Mouse (Mus musculus) liver (tissue): ENCODE data around the gene Sftpa1.

Source experiments
- DNase-seq: peaks from one replicate; pipeline ENCODE4 v3.0.0-alpha.2; 2020; ENCODE audit warnings: mixed read lengths

Gene Sftpa1

GRCm38 (mm10) chr14:41131540-41131939, at the start of gene Sftpa1:
Sftpa1 (plus strand) TSS chr14:41131782.
- no peak for DNase-seq

DNA sequence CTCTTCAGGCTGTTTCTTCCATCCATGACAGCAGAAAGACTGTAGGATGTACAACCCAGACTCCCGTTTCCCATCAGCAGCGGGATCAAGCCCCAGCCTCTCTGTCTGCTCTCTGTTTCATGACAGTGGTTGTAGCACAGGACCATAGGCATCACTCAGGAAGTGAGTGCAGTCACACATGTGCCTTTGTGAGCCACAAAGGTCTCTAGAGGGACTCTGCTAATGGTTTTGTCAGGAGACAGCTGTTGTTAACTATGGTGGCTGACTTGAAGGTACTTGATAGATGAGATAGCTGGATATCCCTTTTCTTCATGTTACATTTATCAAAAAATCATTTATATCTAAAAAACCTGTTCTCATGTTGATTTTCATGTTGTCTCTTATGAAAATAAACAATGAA, 49.2 kb upstream of the Sftpa1 start:
- no peak for DNase-seq

GRCm38 (mm10) chr14:41087509-41087908, 44.1 kb upstream of the Sftpa1 start:
- peak; percentile 37 for DNase-seq

- DNase-seq, result peak; percentile 23
These were observed 40.8 kb upstream of the Sftpa1 start for GRCm38 (mm10) chr14:41090777-41091176.

DNA sequence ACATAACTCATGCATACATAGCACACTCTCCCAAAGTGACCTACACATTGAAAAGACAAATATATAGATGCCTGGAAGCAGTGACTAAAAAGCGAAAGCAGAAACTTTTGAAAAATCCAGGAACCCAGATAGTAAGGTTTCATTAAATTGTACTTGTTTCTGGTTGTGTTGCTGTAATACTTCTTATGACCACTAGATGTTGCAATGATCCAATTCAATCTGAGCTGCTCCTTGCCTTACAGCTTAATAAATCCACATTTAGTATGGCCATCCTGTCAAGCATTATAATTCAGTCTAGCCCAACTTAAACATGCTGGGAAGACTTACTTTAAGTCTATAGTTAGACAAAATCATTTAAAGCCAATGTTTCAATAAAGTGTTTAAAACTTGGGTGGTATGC, 37.5 kb upstream of the Sftpa1 start:
- DNase-seq, result no peak

DNA sequence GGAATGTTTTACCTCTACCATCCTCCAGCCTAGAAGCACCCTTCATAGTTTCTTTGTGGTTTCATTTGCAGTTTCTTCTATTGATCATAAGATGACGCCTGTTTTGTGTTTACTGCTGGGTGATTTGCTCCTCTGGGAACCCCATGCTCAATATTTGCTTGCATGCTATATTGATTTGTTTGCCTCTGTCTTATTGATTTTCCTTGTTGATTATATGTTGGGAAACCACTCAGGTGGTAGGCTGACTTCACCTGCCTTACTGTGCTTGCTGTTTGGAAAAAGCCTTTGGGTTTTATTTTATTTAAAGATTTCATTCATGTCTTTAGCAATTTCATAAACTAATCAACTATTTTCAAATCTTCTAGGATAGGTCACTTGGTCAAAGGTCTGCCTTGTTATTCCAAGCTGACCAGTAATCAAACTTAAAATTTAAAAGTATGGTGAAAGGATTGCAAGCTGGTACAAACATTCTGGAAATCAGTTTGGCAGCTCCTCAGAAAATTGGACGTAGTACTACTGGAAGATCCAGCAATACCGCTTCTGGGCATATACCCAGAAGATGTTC, 35.2 kb upstream of the Sftpa1 start:
- no peak for DNase-seq

DNA sequence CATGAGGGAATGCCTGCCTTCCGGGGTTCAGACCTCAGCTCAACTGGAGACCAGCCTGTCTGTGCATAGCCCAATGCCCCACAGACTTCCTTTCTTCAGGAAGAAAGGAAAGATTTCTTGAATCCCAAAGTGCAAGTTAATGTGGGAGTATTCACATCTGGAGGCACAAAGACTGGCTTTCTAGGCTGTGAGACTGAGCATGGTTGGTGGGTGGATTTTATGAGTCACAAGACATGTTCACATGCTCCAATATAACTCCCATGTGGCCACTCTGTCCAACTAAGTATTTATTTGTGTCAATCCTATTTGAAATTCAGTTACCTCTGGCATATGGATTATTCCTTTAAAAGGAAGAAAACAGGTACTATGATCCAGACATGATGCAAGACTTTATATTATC, 32.9 kb upstream of the Sftpa1 start:
- no peak for DNase-seq

GRCm38 (mm10) chr14:41100712-41101111, 30.9 kb upstream of the Sftpa1 start:
- no peak for DNase-seq

DNA sequence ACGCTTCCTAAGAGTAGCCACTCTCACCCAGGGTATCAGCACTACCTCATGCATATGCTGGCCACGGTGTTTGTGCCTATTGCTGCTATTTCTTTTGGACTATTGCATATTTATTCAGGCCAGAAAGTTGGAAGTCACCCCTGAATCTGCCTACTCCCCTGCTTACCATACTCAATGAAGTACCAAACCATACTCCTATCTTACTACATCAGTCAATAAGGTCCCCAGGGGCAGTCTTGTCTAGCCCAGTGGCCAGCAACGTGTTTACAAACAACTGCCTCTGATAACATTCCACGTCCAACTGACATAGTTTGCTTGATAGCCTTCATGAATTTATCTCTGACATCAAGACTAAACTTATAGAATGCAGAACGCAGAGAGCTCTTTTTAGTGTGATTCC, 30.3 kb upstream of the Sftpa1 start:
- DNase-seq, result no peak

- no peak for DNase-seq
These were observed 29.3 kb upstream of the Sftpa1 start for GRCm38 (mm10) chr14:41102269-41102668.

GRCm38 (mm10) chr14:41104853-41105444, 26.6 kb upstream of the Sftpa1 start, which contains the start of gene Mat1a:
Mat1a (plus strand) TSS chr14:41105035.
- peak; percentile 26 for DNase-seq

DNA sequence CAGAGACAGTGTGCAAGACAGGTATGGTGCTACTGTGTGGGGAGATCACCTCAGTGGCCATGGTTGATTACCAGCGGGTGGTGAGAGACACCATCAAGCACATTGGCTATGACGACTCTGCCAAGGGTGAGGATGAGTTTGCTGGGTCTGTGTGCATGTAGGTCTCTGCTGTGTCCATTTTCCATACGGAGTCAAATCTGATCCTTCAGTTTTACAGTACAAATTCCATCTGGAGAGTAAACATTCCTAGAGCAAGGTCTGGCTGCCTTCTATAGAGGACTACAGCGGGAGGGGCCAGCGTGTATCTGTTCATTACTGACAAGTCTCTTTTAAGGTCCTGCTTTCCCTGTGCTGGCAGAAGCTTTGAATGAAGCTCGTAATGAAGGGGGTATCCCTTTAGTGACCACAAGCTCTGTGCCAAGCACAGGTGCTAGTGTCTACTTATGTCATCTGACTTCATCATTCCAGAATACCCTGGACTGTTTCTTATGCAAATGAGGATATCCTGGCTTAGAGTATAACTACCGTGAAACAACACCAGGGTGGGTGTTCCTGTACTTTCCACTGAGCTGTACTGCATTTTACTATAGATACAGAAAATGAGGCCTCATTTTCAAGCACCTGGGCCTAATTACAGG, 20.4 kb upstream of the Sftpa1 start:
- DNase-seq, result no peak

- no peak for DNase-seq
These were observed 18.6 kb upstream of the Sftpa1 start for GRCm38 (mm10) chr14:41112944-41113343.

DNA sequence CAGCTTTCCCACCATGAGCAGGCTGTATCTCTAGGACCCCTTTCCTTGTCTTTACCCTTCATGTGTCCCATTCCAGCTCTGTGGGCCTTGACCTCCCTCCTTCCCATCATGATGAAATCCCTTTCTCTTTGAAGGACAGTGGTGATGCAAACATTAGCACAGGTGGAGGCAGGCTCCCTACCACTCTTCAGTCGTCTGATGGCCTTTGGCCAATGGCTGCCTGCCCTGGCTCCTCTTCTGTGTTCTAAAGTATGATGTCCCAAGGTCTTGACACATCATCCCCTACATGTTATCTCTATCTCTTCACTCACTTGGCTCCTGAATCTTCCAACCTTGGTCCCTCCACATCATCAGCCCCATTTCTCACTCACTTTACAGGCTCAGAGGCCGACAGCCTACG, 15.3 kb upstream of the Sftpa1 start:
- no peak for DNase-seq

- DNase-seq, result no peak
These were observed 6.9 kb upstream of the Sftpa1 start for GRCm38 (mm10) chr14:41124683-41125082.

GRCm38 (mm10) chr14:41127997-41128396, 3.6 kb upstream of the Sftpa1 start:
- peak; percentile 30 for DNase-seq

DNA sequence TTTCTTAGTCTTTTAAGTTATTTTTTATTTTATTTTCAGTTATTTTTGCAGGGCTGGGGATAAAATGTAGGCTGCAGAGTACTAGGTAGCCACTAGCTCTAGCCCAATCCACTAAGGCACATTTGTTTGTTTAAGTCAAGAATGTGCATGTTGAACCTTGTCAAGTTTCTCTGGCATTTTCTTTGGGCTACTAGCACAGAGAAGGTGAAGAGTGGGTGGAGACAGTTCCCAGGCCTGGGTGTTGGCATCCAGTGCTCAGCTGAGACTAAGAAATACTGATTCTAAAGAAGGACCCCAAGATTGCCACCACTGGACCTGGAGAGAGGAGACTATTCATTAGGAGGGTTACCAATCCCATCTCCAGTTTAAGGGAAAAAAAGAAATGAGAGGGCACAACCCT, 5.4 kb downstream of the Sftpa1 start:
- DNase-seq, result no peak

DNA sequence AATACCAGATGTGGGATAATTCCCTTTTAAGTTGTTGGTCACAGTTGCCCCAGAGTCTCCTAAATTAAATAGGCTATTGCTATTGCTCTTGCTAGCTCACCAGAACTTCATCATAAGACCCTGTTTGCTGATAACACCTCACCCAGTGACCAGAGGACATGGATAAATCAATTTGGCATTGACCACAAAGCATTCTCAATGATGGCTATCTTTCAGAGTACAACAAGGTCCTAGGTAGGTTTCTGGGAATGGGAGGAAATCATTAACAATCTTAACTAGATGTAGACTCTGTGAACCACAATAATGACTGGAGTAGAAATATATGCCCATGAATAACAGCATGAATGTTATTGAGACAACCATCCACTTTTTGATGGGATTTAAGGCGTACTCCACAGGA, 9.1 kb downstream of the Sftpa1 start:
- DNase-seq, result no peak

DNA sequence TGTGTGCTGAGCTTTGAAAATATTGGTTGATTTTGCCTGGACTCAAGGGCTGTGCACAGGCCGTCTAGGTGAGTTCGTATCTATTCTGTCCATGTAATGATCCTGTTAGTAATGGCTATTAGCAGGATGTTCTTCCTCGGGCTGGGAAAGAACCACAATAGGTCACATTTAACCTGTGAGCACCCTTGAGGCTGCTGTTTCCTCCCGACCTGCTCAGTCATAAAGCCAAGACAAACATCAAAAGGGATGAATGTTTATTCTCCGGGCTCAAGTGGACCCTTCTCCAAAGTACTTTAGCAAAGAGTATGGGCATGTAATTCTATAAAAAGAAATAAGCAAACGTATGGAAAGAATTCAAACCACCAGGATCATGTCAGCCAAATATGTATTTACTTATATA, 14.5 kb downstream of the Sftpa1 start:
- no peak for DNase-seq

GRCm38 (mm10) chr14:41146922-41147321, 15.3 kb downstream of the Sftpa1 start:
- no peak for DNase-seq

DNA sequence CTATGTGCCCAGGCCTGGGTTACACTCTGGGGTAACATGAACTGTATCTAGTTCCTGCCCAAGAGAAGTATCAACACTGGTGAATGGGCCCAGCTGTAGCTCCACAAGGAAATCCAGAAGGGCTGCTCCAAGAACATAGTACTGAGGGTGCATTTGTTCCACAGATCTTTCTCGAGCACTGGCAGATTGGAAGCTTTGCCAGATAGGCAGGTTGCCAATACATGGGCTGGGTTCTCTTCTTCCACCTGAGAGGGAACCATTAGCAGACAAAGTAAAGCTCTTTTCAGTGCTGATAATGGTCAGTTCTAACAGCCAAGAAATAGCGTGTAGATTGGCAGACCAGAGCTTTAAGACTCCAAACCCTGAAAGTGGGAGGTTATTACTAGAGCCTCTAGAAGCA, 15.8 kb downstream of the Sftpa1 start:
- DNase-seq, result no peak

DNA sequence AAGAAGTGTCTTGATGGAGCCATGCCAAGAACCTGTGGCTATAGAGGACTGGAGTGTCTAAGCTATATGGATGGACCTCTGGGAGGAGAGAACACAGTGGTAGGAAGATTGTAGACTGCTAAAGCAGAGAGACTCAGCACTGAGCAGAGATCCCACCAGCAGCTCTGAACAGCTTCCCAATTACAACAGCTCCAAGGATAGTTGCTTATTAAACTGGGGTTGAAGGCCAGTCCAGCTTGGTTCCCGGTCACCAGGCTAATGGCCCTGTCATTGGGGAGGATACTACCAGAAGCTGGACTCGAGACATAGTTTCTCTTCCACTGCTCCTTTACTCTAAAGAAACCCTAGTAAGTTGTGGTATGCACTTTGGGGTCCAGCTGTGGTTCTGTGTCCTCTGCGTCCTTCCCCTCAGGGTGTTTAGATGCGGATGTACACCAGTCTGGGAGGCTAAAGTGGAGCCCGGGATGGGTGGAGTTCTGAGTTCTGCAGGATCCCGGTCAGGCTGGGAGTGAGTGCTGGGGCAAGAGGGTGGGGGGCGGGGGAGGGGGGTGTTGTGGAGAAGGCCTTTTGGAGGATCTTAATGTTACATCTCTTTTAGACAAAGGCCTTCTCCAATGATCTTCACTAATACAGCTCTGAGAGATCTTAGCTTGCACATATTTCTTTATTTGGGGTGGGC, 19.8 kb downstream of the Sftpa1 start, which contains the start of gene Mbl1:
Gene Mbl1, plus strand, starts transcription at position 239 of the 679 bp plus-strand sequence.
- peak; percentile 9 for DNase-seq

DNA sequence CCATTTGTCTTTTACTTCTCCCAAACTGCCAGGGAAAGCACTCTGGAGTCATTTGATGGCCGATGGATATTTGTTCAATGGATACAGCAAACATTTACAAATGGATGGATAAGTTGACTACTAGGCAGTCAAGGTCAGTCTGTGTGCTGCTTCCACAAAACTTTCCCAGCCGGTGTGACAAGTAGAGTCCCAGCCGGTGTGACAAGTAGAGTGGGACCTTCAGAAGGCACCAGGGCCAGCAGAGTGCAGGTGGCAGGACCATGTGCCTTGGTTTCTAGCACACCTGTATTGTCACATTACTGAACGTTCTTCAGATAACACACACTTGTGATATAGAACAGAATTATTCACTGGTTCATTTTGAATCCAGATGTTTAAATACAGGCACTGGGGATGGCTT, 28.5 kb downstream of the Sftpa1 start:
- DNase-seq, result no peak

DNA sequence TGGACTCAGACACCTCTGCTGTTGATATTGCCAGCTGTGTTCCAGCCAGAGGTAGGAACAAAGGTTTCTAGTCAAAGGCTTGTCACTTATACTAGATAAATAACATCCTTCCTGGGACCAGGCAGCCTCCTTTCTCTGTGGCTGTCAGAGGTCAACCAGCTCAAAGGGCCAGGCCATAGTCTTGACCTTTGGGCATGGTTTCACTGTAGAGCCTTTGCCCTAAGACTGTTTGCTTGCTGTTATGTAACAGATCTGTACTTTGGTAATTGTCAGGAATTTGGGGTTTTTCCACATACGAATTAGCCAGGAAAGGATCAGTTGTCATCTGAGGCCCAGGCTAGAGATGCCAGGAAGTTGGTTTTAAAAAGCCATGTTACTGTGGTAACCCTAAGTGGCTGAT, 29.2 kb downstream of the Sftpa1 start:
- DNase-seq, result peak; percentile 28
